Mouse (Mus musculus): ENCODE results near the gene Ascc1. TPM values are rescaled to one million over a fixed set of nuclear protein-coding genes. Genes with fewer than 3 reads are reported as not detected.

Gene Ascc1
- 30.2 TPM for polyA plus RNA-seq (2017; shearing (Covaris generic))

GRCm38 (mm10) chr10:60002673-60003212, at the start of gene Ascc1, which contains the start of gene Anapc16:
TSS of gene Ascc1 (plus strand) at chr10:60002805.
TSS of gene Anapc16 (minus strand) at chr10:60003135.

DNA sequence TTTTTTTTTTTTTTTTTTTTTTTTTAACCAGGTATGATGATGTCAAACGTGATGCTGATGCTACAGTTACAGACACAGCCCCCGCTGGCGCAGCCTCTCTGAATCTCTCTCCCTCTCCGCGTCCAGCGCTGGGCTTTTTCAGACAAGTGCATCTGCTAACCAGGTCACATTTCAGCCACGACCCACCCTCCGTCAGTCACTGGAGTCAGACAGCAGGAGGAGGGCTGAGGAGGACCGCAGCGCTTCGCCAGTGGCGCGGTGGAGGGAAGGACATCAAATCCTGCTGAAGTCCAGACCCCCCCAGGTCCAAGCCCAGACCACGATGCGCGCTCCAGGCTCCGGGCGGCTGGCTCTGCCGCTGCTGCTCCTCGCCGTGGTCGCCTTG, 103.5 kb downstream of the Ascc1 start, which contains the start of gene Spock2:
Gene Spock2 (plus strand): TSS at position 74 of the 385 bp plus-strand sequence.

Other genes starting within 250 kb of the Ascc1 start
- 23.1 TPM for gene Dnajb12, start 123.2 kb upstream of the Ascc1 start, polyA plus RNA-seq (2017; shearing (Covaris generic))
- gene Ddit4, start 51.0 kb upstream of the Ascc1 start, polyA plus RNA-seq (2017; shearing (Covaris generic)): 13.4 TPM
- 53.5 TPM for gene Anapc16, start 330 bp downstream of the Ascc1 start, polyA plus RNA-seq (2017; shearing (Covaris generic))
- gene Spock2, start 103.4 kb downstream of the Ascc1 start, polyA plus RNA-seq (2017; shearing (Covaris generic)): 1.6 TPM
- 0.10 TPM for gene Chst3, start 216.5 kb downstream of the Ascc1 start, polyA plus RNA-seq (2017; shearing (Covaris generic))

Measured in effector memory CD4-positive, alpha-beta T cell, adult 7 months (primary cell).